Mouse (Mus musculus) G1E-ER4 (cell line): ENCODE results near the gene Fcho2. TPM values are rescaled to one million over a fixed set of nuclear protein-coding genes. Genes with fewer than 3 reads are reported as not detected.

Source experiments
- GATA1 ChIP-seq: IDR thresholded peaks from one replicate; pipeline ENCODE4 v1.8.0; 2012; ENCODE audit warnings: low read length, inconsistent platforms
- polyA plus RNA-seq: library from polyadenylated mRNA; stranded (reverse); fragments of >175 nt; gene quantifications from 2 replicates; pipeline ENCODE4 v1.2.3, GENCODE M21; 2012

Gene Fcho2
- polyA plus RNA-seq, 1 experiment = 7.6 TPM

GRCm38 (mm10) chr13:98743214-98743613 is 72.0 kb downstream of the Fcho2 start:
- no peak for TF ChIP-seq GATA1

- TF ChIP-seq GATA1 = no peak
Measured at GRCm38 (mm10) chr13:98738213-98738612, 77.0 kb downstream of the Fcho2 start.

GRCm38 (mm10) chr13:98733292-98733691 is 82.0 kb downstream of the Fcho2 start:
- no peak for TF ChIP-seq GATA1

- no peak for TF ChIP-seq GATA1
Measured at GRCm38 (mm10) chr13:98729271-98730062, 85.8 kb downstream of the Fcho2 start.

GRCm38 (mm10) chr13:98726494-98726893 is 88.8 kb downstream of the Fcho2 start:
- TF ChIP-seq GATA1 = no peak

GRCm38 (mm10) chr13:98723430-98723829 is 91.8 kb downstream of the Fcho2 start:
- no peak for TF ChIP-seq GATA1

- TF ChIP-seq GATA1 = no peak
Measured at GRCm38 (mm10) chr13:98722296-98722695, 93.0 kb downstream of the Fcho2 start.

- no peak for TF ChIP-seq GATA1
Measured at GRCm38 (mm10) chr13:98716176-98716575, 99.1 kb downstream of the Fcho2 start.

GRCm38 (mm10) chr13:98715443-98715990 is 99.7 kb downstream of the Fcho2 start:
- no peak for TF ChIP-seq GATA1

- TF ChIP-seq GATA1 = no peak
Measured at GRCm38 (mm10) chr13:98710655-98711054, 104.6 kb downstream of the Fcho2 start.

GRCm38 (mm10) chr13:98710236-98710635 is 105.0 kb downstream of the Fcho2 start:
- no peak for TF ChIP-seq GATA1

GRCm38 (mm10) chr13:98705501-98705900 is 109.7 kb downstream of the Fcho2 start:
- TF ChIP-seq GATA1 = no peak

GRCm38 (mm10) chr13:98703786-98704185 is 111.5 kb downstream of the Fcho2 start:
- no peak for TF ChIP-seq GATA1

- no peak for TF ChIP-seq GATA1
Measured at GRCm38 (mm10) chr13:98702361-98702760, 112.9 kb downstream of the Fcho2 start.

GRCm38 (mm10) chr13:98701309-98701675 is 114.0 kb downstream of the Fcho2 start:
- no peak for TF ChIP-seq GATA1

- no peak for TF ChIP-seq GATA1
Measured at GRCm38 (mm10) chr13:98700661-98701308, 114.5 kb downstream of the Fcho2 start.
